Mouse (Mus musculus) hindbrain, embryonic 11.5 days (tissue): Measurements from ENCODE around the gene Inpp5f. TPM values are rescaled to one million over a fixed set of nuclear protein-coding genes. Genes with fewer than 3 reads are reported as not detected.
A peak's percentile ranks its signal among the peaks of the same experiment; 100 is the strongest.

Experiments
- ATAC-seq: fragments of 200-750 bp; cut with Nextera tagmentation; 2 replicates; pipeline ENCODE4 v1.8.0; 2017; ENCODE audit warnings: mild to moderate bottlenecking, moderate TSS enrichment, moderate library complexity; ENCODE audit not compliant: low FRiP score
- DNase-seq: peaks from one replicate; pipeline ENCODE4 v3.0.0-alpha.2; 2015; ENCODE audit warnings: low spot score
- H3K27ac ChIP-seq: fragments of 300-500 bp; sonication (generic); 2 replicates; pipeline ENCODE4 v1.5.1; 2014; ENCODE audit warnings: mild to moderate bottlenecking, low read depth, low read length
- H3K27me3 ChIP-seq: fragments of 300-500 bp; sonication (generic); 2 replicates; pipeline ENCODE4 v1.6.1; 2014; ENCODE audit warnings: mild to moderate bottlenecking, low read length, moderate library complexity, mixed read lengths; ENCODE audit not compliant: control insufficient read depth, insufficient read depth
- H3K36me3 ChIP-seq: fragments of 300-500 bp; sonication (generic); 2 replicates; pipeline ENCODE4 v1.6.1; 2014; ENCODE audit warnings: mild to moderate bottlenecking, low read length, moderate library complexity, mixed read lengths; ENCODE audit not compliant: control insufficient read depth, insufficient read depth
- H3K4me1 ChIP-seq: fragments of 300-500 bp; sonication (generic); replicated peaks from 2 replicates; pipeline ENCODE4 v1.6.1; 2014; ENCODE audit warnings: low read length, mixed read lengths; ENCODE audit not compliant: control insufficient read depth, insufficient read depth
- H3K4me2 ChIP-seq: fragments of 300-500 bp; sonication (generic); replicated peaks from 2 replicates; pipeline ENCODE4 v1.6.1; 2014; ENCODE audit warnings: mild to moderate bottlenecking, low read depth, low read length
- H3K4me3 ChIP-seq: fragments of 300-500 bp; sonication (generic); 2 replicates; pipeline ENCODE4 v1.5.1; 2014; ENCODE audit warnings: low read depth, low read length
- H3K9ac ChIP-seq: fragments of 300-500 bp; sonication (generic); 2 replicates; pipeline ENCODE4 v1.6.1; 2014; ENCODE audit warnings: low read depth, low read length
- H3K9me3 ChIP-seq: fragments of 300-500 bp; sonication (generic); 2 replicates; pipeline ENCODE4 v1.6.1; 2016; ENCODE audit warnings: low read length; ENCODE audit not compliant: control insufficient read depth
- WGBS: fragments of 180-500 bp; shearing (Covaris S2); extraction: QIAGEN DNeasy Blood & Tissue Kit; methylation state at CpG from one replicate; pipeline ENCODE4 v1.1.7; 2014; 5-methylcytosine and 5-hydroxymethylcytosine counted together
- polyA plus RNA-seq: library from polyadenylated mRNA; unstranded; fragments of >200 nt; fragmentation: Nextera tagmentation; extraction: Ambion mirVana; gene quantifications from 2 replicates; pipeline ENCODE4 v1.2.1, GENCODE M21; 2014

Inpp5f gene
- polyA plus RNA-seq, 1 experiment from 2014 or later, result 134 TPM

GRCm38 (mm10) chr7:128743898-128744297 lies 132.8 kb downstream of the Inpp5f start:
- WGBS, result 60% methylated on average over 2 of the region's 2 CpGs
- Histone ChIP-seq H3K9ac (no peak overlapping the region), H3K4me3 (peak overlapping the region; percentile 94; the same call in 1 of the 2 replicates), H3K4me1 (peaks cover 5% of the 10 kb centered on the region; the same call in 1 of the 2 replicates), H3K27ac (no peak overlapping the region), H3K4me2 (peak overlapping the region; percentile 27; the same call in 1 of the 2 replicates), H3K9me3 (no peaks in the 10 kb centered on the region), H3K27me3 (0 out of 2 replicates have a peak, but pooled peaks cover 2% of the 10 kb centered on the region), H3K36me3 (no peaks in the 10 kb centered on the region)
- ATAC-seq (no peak), DNase-seq (no peak)

GRCm38 (mm10) chr7:128744684-128745485 lies 133.8 kb downstream of the Inpp5f start, which contains the start of gene Sec23ip:
TSS of gene Sec23ip (plus strand) at chr7:128744943.
- Histone ChIP-seq H3K27me3 (0 out of 2 replicates have a peak, but pooled peaks cover 2% of the 10 kb centered on the region), H3K27ac (0 out of 2 replicates have a peak within 1 kb of the TSS, but pooled peaks have one; percentile 58)

More at GRCm38 (mm10) chr7:128744684-128745485, 133.8 kb downstream of the Inpp5f start, which contains the start of gene Sec23ip:
- Histone ChIP-seq H3K4me2 (peak within 1 kb of the TSS; percentile 73), H3K36me3 (no peaks in the 10 kb centered on the region), H3K4me3 (peak within 1 kb of the TSS; percentile 94), H3K4me1 (peaks cover 5% of the 10 kb centered on the region; the same call in 1 of the 2 replicates), H3K9ac (peak within 1 kb of the TSS; percentile 92), H3K9me3 (no peaks in the 10 kb centered on the region)
- ATAC-seq (peak; percentile 89), DNase-seq (peak; percentile 97)
- WGBS, result under 1% methylated on average over 46 of the region's 55 CpGs

Other genes starting within 250 kb of the Inpp5f start
- gene Rgs10, start 192.6 kb upstream of the Inpp5f start, polyA plus RNA-seq, result 12.4 TPM in 2 replicates
- gene Tial1, start 149.6 kb upstream of the Inpp5f start, polyA plus RNA-seq, result 42.0 and 50.4 TPM in 2 replicates
- gene Bag3, start 87.7 kb upstream of the Inpp5f start, polyA plus RNA-seq, result 4.3 and 5.6 TPM in 2 replicates
- 77.4 and 81.2 TPM in 2 replicates for gene Mcmbp, start 129.2 kb downstream of the Inpp5f start, polyA plus RNA-seq
- gene Sec23ip, start 133.6 kb downstream of the Inpp5f start, polyA plus RNA-seq, result 44.3 and 46.1 TPM in 2 replicates